Mouse (Mus musculus): Measurements from ENCODE around the gene Sec14l1. TPM values are rescaled to one million over a fixed set of nuclear protein-coding genes. Genes with fewer than 3 reads are reported as not detected.

Sec14l1 gene
- total and polyA plus RNA-seq, 2 experiments from 2014 or later: 38.0 to 71.6 TPM

DNA sequence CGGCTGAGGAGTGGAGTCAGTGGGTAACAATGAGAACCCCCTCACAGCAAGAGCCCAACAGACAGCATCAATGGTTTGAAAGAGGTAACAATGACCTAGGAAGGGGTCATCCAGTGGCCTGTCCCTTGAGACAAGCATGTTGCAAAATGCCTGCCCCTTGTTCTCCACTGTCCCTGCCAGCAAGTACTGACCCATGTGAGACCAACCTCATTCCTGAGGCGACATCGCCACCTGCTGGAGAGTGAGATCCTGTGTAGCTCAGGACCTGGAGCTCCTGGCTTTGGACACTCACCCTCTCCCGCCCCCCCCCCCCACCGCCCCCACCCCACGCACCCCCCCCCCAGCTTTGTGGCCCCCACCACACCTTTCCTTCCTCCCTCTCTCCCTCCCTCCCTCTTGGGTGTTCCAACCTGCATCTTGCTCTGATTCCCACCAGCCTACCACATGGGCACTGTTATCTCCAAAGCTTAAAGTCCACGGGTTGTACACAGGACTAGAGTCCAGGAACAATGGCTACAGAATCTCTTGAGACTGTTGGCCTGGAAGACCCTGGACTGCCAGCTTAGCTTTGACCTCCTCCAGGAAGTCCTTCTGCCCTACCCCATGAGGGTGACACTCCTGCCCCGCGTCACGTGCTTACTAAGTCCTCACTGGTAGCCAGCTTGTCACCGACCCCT, 62.5 kb downstream of the Sec14l1 start:
- Histone ChIP-seq H3K4me2 (ENCODE audit: low read depth, low read length) (no peak overlapping the region), H3K4me3 (ENCODE audit: low read depth, low read length) (no peak overlapping the region), H3K36me3 (replicated peaks; ENCODE audit: control insufficient read depth, insufficient read depth, low read length) (no peaks in the 10 kb centered on the region), H3K27ac (ENCODE audit: low read depth) (no peak overlapping the region), H3K4me1 (ENCODE audit: control insufficient read depth, insufficient read depth) (peaks cover 6% of the 10 kb centered on the region; the same call in 1 of the 2 replicates), H3K9me3 (replicated peaks; ENCODE audit: control insufficient read depth, low read length) (peaks cover 8% of the 10 kb centered on the region), H3K9ac (replicated peaks; ENCODE audit: low read depth, low read length) (no peak overlapping the region), H3K27me3 (ENCODE audit: control insufficient read depth, insufficient read depth, low read length) (no peaks in the 10 kb centered on the region)
- WGBS: 57% methylated on average over 8 of the region's 11 CpGs
- DNase-seq (ENCODE audit: low spot score) (peak; percentile 82), ATAC-seq (ENCODE audit: insufficient read depth, low read depth) (peak; percentile 80; the same call in 1 of the 2 replicates)
- TF ChIP-seq EP300 (IDR thresholded peaks at IDR 0.05; ENCODE audit: low read depth): no peak
- peak; percentile 81 for TF ChIP-seq CTCF (IDR thresholded peaks at IDR 0.05; ENCODE audit: low read depth)

DNA sequence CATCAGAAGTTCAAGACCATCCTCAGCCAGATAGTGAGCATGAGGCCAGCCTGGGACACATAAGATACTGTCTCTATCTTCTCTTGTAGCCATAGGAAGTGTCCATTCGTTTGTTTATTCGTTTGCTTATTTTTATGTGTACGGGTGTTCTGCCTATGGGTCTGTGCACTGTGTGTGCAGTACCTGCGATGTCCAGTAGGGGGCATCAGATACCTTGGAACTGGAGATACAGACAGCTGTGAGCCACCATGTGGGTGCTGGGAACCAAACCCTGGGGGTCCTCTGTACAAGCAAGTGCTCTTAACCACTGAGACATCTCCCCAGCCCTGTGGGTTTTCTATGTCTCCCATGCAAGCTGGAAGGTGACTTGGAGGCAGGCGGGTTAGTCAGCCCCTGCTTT, 64.9 kb downstream of the Sec14l1 start:
- H3K36me3 ChIP-seq (replicated peaks; ENCODE audit: control insufficient read depth, insufficient read depth, low read length): no peaks in the 10 kb centered on the region
- no peak overlapping the region for H3K9ac ChIP-seq (replicated peaks; ENCODE audit: low read depth, low read length)
- DNase-seq (ENCODE audit: low spot score): no peak
- no peak for ATAC-seq (ENCODE audit: insufficient read depth, low read depth)
- H3K4me3 ChIP-seq (ENCODE audit: low read depth, low read length): no peak overlapping the region
- peaks cover 8% of the 10 kb centered on the region for H3K9me3 ChIP-seq (replicated peaks; ENCODE audit: control insufficient read depth, low read length)
- peak; percentile 34 for TF ChIP-seq CTCF (IDR thresholded peaks at IDR 0.05; ENCODE audit: low read depth)
- no peak for TF ChIP-seq EP300 (IDR thresholded peaks at IDR 0.05; ENCODE audit: low read depth)
- H3K4me1 ChIP-seq (ENCODE audit: control insufficient read depth, insufficient read depth): peaks cover 2% of the 10 kb centered on the region; the same call in 1 of the 2 replicates
- no peak overlapping the region for H3K27ac ChIP-seq (ENCODE audit: low read depth)
- no peaks in the 10 kb centered on the region for H3K27me3 ChIP-seq (ENCODE audit: control insufficient read depth, insufficient read depth, low read length)
- 83% methylated on average over 5 of the region's 5 CpGs for WGBS
- H3K4me2 ChIP-seq (ENCODE audit: low read depth, low read length): no peak overlapping the region

DNA sequence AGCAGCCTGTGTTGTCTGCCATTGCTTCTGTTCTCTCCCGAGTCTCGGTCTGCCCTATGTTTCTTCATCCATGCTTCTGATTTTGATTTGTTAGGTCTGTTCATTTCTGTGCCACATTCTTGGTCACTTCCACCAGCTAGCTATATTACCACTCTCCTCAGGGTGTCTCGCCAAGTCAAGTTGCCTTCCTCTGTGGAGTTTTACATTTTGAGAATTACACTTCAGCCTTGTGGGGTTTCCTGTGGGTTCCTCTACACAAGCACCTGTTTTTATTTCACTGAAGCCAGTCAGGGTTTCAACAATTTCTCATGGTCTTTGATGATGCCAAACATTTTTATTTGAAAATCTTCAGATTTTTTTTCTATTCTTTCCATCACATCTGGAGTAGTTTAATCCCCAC, 67.8 kb downstream of the Sec14l1 start:
- Histone ChIP-seq H3K9me3 (replicated peaks; ENCODE audit: control insufficient read depth, low read length) (peaks cover 8% of the 10 kb centered on the region), H3K9ac (replicated peaks; ENCODE audit: low read depth, low read length) (no peak overlapping the region), H3K4me3 (ENCODE audit: low read depth, low read length) (no peak overlapping the region), H3K4me1 (ENCODE audit: control insufficient read depth, insufficient read depth) (no peaks in the 10 kb centered on the region), H3K27me3 (ENCODE audit: control insufficient read depth, insufficient read depth, low read length) (no peaks in the 10 kb centered on the region), H3K4me2 (ENCODE audit: low read depth, low read length) (no peak overlapping the region), H3K36me3 (replicated peaks; ENCODE audit: control insufficient read depth, insufficient read depth, low read length) (no peaks in the 10 kb centered on the region), H3K27ac (ENCODE audit: low read depth) (no peak overlapping the region)
- TF ChIP-seq EP300 (IDR thresholded peaks at IDR 0.05; ENCODE audit: low read depth) (no peak), CTCF (IDR thresholded peaks at IDR 0.05; ENCODE audit: low read depth) (no peak)
- 84% methylated on average over 3 of the region's 3 CpGs for WGBS
- ATAC-seq (ENCODE audit: insufficient read depth, low read depth) (no peak), DNase-seq (ENCODE audit: low spot score) (no peak)

DNA sequence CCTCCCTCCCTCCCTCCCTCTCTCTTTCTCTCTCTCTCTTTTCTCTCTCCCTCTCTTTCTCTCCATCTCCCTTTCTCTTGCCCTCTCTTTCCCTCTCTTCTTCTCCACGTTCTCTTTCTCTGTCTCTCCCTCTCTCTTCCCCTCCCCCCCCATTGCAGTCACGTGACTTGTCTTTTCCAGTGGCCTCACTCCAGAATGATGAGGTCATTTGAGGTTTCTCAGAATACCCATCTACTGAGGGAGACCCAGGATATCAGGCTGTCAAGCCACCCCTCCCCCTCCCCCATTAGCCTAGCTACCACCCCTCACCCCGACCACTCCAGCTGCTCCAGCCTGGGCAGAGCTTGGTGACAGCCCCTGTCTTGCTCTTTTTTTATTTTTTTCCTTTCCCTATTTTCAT, 68.3 kb downstream of the Sec14l1 start:
- H3K9me3 ChIP-seq (replicated peaks; ENCODE audit: control insufficient read depth, low read length): peaks cover 8% of the 10 kb centered on the region
- H3K4me3 ChIP-seq (ENCODE audit: low read depth, low read length): no peak overlapping the region
- TF ChIP-seq EP300 (IDR thresholded peaks at IDR 0.05; ENCODE audit: low read depth) (no peak), CTCF (IDR thresholded peaks at IDR 0.05; ENCODE audit: low read depth) (no peak)
- H3K27ac ChIP-seq (ENCODE audit: low read depth): no peak overlapping the region
- WGBS: 56% methylated on average over 3 of the region's 3 CpGs
- no peaks in the 10 kb centered on the region for H3K36me3 ChIP-seq (replicated peaks; ENCODE audit: control insufficient read depth, insufficient read depth, low read length)
- no peak overlapping the region for H3K9ac ChIP-seq (replicated peaks; ENCODE audit: low read depth, low read length)
- H3K27me3 ChIP-seq (ENCODE audit: control insufficient read depth, insufficient read depth, low read length): no peaks in the 10 kb centered on the region
- ATAC-seq (ENCODE audit: insufficient read depth, low read depth): no peak
- DNase-seq (ENCODE audit: low spot score): no peak
- no peak overlapping the region for H3K4me2 ChIP-seq (ENCODE audit: low read depth, low read length)
- H3K4me1 ChIP-seq (ENCODE audit: control insufficient read depth, insufficient read depth): no peaks in the 10 kb centered on the region

DNA sequence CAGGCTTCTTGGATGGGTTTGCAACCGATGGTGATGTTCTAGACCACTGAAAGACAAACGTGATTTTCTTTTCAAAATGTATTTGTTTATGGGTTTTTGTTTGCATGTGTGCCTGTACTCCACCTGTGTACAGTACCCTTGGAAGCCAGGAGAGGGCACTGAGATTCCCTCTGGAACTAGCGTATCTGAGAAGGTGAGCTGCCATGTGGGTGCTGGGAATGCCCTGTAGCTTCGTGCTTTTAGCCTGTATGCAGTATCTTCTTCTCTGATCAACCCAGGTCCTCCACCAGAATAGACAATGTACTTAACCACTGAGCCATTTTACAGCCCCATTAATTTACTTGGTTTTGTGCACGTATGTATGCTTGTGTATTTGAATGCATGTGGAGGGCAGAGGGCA, 68.9 kb downstream of the Sec14l1 start:
- no peak for DNase-seq (ENCODE audit: low spot score)
- ATAC-seq (ENCODE audit: insufficient read depth, low read depth): no peak
- peaks cover 8% of the 10 kb centered on the region for H3K9me3 ChIP-seq (replicated peaks; ENCODE audit: control insufficient read depth, low read length)
- no peaks in the 10 kb centered on the region for H3K36me3 ChIP-seq (replicated peaks; ENCODE audit: control insufficient read depth, insufficient read depth, low read length)
- WGBS: 79% methylated on average over 5 of the region's 5 CpGs
- no peaks in the 10 kb centered on the region for H3K4me1 ChIP-seq (ENCODE audit: control insufficient read depth, insufficient read depth)
- no peaks in the 10 kb centered on the region for H3K27me3 ChIP-seq (ENCODE audit: control insufficient read depth, insufficient read depth, low read length)
- H3K27ac ChIP-seq (ENCODE audit: low read depth): no peak overlapping the region
- no peak overlapping the region for H3K4me3 ChIP-seq (ENCODE audit: low read depth, low read length)
- no peak for TF ChIP-seq EP300 (IDR thresholded peaks at IDR 0.05; ENCODE audit: low read depth)
- no peak for TF ChIP-seq CTCF (IDR thresholded peaks at IDR 0.05; ENCODE audit: low read depth)
- no peak overlapping the region for H3K4me2 ChIP-seq (ENCODE audit: low read depth, low read length)
- no peak overlapping the region for H3K9ac ChIP-seq (replicated peaks; ENCODE audit: low read depth, low read length)
